Mouse (Mus musculus) CD4-positive helper T cell, adult 2 months (primary cell): Measurements from ENCODE around the gene Plcg1.

Experiments
- DNase-seq: peaks from one replicate; pipeline ENCODE4 v3.0.0-alpha.2; 2012; ENCODE audit warnings: low read depth, missing footprints, low spot score

Plcg1 gene

DNA sequence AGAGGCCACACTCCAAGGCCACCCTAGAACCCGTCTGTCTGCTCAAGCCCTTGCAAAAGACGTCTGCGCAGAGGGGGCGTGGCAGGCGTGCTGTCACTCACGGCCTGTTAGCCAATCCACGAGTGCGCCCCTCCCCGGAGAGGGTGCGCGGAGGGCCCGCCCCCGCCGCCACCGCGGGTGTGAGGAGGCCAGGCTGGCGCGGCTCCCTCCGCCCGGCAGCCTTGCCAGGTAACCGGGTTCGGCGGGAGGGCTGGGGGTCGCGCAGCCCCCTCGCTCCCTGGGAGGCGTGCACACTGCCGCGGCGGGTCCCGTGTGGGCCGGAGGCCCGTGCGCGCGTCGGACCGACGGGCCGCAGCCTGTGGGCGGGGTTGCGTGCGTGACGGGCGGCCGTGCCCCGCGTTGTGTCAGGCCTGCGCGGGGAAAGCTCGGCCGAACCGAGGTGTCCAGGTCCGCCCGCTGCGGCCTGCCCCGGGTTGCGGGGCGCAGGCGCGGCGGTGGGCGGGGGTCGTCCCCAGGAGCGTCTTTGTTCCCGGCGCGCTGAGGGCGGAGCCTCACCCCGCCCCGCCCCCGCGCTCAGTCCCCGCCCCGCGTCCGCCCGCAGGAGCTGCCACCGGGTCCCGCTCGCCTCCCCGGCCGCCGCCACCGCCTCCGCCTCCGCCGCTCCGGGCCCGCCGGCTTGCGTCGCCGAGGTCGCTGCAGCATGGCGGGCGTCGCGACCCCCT, at the start of gene Plcg1:
Gene Plcg1 (plus strand): TSS at position 184 of the 722 bp plus-strand sequence.
- DNase-seq: peak; percentile 95

DNA sequence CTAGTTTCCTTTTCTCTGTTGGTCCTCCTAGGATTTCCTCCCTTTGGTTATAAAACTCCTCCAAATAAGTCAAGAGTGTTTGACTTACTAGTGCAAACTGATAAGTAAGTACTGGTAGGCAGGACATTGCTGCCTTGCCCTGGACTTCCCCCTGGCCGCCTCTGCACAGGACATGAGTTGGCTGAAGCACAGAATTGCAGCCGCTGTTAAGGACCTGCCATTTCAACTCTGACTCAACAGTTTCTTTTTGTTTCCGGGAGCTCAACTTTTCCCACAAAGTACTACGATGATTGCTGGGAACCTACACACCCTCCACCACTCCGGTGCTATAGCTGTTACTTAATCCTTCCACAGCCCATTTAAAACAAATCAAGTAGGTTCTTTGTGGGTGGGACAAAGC, 30.8 kb upstream of the Plcg1 start:
- DNase-seq: no peak

DNA sequence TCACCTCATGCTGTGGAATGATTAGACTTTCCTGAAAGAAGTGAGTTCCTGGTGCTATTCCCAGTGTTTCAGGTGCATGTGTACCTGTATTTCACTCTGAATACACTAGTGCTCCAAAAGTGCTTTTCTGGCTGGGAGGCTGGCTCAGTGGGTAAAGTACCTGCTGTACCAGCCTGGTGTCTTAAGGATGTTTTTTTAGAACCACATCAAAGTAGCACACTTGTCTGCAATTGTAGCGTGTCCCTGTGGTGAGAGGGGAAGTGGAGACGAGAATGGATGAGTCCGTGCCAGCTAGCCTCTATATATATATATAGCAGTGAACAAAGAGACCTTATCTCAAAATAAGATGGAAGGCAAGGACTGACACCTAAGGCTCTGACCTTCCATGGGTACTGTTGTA, 29.5 kb upstream of the Plcg1 start:
- peak; percentile 61 for DNase-seq

DNA sequence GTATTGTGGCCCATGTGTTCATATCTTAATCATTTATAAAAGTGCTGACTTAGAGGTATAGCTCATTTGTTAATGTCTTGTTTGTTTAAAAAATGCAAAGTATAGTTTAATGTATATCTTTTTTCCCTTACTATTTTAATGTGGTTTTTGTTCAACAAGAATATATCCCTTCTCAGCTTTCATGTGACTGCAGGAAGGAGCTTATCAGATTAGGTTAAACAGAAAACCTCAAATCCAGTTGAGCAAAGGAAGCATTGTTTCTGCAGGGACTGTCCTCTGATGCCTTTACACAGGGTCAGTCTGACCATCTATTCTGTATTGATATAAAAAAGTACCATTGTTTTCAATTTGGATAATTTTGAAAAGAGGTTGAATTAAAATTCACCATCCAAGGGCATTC, 28.3 kb upstream of the Plcg1 start:
- DNase-seq: no peak

DNA sequence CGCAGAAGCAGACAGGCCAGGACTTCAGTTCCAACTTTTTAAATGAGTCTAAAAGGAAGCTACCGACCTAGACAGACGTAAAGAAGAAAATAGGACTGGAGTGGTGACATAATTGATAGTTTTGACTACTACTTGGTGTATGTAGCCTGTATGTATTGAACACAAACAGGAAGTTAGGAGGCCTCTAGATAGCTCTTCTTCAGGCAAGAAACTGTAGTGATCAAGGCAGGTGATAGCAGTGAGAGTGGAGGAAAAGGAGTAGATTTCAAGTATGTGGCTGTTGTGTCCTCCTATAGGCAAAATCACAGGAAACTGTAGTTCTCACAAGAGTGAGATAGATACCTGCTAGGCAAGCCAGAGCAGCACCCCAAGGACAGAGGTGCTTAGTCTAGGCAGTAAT, 23.4 kb upstream of the Plcg1 start:
- no peak for DNase-seq

DNA sequence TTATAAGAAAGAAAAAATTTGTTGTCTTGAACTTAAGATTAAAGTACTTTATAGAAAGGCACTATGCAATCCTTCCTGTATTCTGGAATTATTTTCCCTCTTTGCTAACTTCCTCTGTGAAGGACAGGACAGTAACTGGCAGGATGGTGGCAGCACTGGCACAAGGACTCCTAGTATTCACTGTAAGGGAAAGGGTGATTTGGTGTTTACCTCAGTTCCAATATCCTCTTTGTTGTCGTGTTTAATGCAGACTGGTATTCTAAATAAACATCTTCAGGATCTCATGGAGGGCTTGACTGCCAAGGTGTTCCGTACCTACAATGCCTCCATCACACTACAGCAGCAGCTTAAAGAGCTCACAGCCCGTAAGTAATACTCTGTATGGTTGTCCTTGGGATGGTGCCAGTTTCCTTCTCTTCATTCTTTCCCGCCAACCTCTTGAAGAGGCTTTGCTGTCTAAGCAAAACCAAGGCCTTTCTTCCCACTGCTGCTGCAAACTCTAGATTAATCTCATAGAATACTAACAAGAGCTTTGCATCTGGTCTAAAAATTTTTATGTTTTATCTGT, 15.6 kb upstream of the Plcg1 start:
- DNase-seq: no peak

DNA sequence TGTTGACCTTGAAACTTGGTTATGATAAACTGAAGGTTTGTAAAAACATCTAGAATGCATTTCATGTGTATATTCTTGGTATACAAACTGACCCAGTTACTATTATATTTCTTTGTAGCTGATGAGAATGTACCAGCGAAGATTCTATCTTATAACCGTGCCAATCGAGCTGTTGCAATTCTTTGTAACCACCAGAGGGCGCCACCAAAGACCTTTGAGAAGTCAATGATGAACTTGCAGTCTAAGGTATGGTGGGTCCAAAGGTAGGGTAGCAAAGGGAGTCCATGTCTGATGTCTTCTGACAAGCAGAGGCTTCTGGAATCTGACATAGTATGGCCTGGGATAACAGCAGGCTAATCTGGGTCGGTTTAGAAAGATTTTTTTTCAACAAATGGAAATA, 13.8 kb upstream of the Plcg1 start:
- DNase-seq: peak; percentile 69

DNA sequence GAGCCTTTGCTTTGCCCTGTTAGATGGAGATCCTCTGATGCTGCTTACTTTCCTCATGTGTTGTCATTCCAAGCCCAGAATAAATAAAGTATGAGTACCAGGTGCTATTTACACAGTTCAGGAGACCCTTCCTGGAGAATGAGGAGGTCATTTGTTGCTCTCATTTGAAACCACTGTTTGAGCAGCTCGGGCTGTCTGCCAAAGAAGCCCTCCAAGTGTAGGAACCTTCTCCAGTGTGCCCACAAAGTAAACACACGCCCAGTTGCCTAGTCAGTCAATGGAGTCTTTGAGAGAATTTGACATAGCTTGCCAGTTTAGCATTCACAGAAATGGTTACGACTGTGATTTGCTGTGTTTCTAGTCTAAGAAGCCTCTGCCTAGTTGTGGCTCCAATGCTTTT, 12.3 kb upstream of the Plcg1 start:
- no peak for DNase-seq

DNA sequence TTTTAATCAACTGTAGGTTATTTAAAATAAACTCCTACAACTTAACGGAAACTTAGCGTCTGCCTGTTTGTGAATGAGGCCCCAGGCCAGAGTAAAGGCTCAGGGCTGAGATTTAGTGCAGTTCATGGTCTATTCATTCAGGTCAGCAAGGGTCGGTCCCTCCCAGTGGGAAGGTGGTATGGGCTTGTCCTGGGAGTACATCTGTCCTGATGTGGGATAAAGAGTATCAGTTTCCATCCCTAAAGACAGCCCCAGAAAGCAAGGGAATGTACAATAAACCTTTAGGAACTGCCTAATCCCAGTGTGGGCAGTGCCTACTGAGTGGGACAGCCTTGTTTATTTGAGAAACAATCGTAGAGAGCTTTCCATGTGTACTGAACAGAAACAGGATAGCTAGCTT, 8.4 kb upstream of the Plcg1 start:
- no peak for DNase-seq

DNA sequence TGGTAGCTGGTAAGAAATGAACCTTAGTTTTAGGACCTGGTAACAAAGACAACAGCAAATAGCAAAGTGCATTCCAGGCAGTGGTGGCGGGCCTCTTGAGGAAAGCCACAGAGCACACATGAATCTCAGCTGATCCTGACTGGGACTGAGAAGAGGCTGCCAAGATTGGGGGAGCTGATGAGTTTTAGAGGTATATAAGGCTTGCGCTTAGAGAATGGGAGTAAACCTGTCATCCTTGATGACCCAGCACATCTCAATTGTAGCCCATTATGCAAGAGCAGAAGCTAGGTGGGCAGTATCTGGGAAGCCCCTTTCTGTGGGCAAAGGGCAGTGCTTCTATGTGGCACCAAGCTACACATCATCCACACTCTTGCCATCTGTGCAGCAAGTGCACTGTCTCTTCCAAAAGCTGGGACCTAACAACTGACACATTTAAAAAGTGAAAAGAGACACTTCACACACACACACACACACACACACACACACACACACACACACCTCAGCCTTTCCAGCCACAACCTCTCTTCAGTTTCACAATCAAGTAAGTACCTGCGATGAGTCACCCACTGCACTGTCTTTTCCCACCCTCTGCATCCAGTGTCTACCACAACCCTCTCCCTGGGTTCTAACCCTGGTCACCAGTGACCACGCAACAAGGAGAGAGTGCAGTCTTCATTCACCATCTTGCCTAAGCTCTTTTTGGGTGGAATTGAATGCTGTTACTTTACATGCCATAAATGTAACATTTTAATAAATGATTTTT, 7.3 kb upstream of the Plcg1 start:
- no peak for DNase-seq

DNA sequence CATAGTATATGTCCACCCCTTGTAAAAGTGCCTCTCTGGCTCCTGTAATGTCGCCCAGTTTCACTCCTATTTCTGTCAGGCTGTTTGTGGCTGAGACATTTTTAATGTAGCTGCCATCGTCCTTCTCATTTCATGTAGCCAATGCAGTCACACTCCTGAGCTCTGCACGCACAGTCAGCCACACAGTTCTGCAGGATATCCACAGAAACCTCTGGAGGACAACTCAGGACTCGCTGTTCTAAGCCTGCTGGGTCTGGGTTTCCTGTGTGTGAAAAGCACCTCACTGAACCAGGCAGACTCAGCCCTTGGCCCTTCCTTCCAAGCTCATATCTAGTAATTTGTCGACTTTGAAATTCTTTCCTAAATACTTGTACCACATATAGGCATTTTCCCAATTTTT, 6.6 kb upstream of the Plcg1 start:
- no peak for DNase-seq

DNA sequence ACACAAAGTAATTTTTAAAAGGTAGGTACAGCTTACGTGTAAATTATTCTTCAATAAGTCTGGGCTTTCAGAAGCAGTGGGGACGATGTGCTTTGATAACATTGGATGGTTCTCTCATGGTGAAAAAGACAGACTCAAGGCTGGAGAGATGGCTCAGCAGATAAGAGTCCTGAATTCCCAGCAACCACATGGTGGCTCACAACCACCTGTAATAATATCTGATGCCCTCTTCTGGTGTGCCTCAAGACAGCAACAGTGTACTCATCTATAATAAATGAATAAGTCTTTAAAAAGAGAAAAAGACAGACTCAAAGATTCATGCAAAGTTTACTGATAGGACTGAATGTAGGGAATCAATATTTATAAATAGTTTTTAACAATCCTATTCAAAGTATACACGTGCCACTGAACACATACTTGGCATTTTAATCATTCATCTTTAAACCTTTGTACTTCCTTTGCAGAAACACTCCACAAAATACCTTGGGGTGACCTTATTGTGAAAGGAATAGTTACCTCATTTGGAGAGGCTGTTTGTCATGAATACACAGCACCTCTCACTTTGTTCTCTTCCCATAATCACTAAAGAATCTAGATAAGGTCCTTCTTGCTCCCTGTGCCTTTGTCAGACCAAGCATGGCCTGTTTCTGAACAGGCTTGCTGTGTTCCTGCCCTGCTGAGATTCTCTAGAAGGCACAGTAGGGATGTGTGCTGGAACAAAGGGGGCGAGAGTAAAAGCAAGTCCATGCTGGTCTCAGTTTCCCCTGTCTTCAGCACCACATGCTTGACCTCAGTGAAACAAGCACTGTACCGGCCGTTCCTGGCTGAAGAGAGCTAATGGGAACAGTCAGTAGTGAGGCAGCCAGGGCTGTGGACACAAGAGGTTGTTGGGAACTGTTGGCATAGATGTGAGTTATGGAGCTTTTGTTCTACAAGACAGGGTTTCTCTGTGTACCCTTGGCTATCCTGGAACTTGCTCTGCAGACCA, 4.9 kb upstream of the Plcg1 start:
- no peak for DNase-seq

DNA sequence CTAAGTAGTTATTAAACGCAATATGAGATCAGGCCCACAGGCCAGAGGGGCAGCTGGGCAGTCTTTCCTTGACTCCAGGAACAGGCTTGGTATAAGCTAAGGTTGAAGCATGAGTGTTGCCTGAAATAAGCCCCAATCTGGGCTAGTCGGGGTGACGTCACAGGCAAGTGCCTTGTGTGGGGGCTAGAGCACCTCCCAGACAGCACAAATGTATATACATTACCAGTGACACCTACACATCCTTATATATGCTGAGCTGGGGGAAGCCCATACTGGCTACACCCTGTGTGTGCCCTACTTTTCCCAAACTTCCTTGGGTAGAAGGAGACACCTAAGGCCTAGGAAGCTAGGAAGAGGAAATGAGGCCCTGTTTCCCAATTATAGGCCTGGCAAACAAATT, 2.1 kb upstream of the Plcg1 start:
- no peak for DNase-seq

DNA sequence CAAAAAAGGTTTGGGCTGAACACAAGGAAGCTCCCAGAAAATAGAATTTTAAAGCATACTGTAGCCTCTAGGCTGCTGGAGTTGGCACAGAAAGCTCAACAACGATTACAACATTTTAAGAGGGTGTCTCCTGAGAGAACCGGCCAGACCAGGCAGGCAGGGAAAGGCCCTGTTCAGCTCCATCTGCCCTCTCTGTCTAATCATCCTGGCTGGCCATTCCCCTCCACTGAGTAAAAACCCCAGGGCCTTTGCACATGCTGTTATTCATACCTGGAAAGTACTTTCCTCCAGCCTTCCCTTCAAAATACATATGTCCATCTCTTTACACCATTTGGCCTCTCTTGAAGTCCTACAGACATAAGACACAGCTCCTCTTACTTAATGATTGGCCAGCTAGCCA, 1.7 kb upstream of the Plcg1 start:
- DNase-seq: no peak

DNA sequence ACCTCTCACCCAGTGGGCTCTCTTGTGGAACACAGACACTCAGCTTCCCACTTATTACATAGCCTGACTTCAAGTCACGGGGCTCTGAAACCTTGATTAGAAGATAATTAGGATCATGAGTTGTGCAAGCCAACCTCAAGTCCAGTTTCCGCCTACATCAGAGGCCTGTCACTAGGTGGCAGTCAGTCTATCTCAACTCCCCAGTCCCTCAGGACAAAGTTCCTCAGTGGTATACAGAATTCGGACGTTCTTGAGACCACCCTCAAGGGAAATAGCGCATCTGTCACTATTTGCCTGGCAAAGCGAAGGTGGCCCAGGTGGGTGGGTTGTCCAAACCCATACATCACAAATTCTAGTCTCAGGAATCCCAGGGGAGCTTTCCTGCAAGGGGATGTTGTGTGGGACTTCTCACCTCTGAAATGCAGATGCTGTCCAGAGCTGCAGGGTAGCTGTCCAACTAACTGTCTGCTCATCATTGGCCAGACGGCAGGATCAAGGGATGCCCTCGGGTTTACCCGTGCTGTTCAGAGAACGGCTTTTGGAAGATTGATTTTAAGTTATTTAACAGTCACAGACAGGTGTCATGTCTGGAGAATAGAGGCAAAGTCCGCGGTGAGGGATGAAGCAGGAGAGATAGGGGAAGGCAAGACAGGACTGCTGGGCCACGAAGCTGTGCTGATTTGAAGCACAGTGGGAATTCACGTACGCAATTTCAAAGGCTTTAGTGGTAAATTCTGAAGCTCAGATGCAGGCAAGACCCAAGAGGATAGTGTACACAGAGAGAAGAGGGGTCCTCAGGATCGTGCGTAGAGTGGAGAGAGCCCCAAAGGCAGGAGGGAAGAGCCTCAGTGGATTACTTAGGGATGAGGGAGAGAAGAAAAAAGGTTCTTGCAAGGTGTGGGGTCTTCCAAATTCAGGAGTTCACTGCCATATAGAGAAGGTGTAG, 976 bp upstream of the Plcg1 start:
- DNase-seq: peak; percentile 60

DNA sequence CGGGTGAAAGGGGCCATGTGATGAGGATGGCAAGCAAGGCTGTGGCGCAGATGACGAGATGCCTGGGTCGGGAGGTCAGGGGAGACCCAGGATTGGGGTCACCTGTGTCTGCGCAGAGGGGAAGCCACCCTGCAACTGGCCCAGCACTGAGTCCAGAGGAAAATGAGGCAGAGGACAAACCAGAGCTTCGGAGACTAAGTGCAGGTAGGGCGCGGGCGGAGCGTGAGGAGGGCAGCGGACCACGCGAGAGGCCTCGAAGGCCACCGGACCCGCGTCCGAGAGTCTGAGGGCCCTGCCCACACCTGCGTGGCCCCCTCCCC, 343 bp upstream of the Plcg1 start:
- DNase-seq: no peak

DNA sequence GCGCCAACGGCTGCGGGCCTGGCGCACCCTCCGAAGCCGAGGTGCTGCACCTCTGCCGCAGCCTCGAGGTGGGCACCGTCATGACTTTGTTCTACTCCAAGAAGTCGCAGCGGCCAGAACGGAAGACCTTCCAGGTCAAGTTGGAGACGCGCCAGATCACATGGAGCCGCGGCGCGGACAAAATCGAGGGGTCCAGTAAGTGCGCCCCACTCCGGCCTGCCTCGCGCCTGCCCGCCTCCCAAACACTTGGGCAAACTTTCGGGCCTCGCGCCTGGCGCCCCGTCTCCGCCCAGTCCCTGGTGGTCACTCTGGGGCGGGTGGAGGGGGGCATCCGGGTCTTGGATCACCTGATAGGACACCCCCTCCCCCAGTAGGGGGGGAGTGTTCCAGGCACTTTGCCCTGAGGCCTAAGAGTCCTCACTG, 750 bp downstream of the Plcg1 start:
- DNase-seq: no peak

DNA sequence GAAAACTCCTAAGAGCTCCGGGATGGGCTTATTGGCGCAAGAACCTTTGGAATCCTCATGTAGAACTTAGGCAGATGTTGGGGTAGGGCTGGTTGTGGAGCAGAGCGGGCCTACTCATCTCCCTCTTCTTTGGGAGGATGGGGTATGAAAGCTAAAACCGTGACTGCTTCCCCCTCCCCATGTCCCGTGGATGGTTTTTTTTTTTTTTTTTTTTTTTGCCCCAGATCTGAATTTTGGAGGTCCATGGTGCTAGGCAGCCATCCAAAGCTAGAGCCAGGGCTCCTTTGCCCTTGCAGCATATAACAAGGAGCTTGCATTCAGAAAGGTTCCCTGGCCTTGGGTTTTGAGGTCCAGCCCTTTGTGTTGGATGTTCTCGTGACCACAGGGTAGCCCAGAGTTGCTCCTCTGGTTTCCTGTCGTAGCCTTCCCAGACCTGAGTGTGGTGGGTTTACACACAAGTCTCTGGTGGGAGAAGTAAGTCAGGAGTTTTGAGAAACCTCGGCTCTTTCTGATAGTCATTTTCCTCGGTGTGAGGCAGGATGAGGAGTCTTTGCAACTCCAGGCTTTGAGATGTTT, 1.4 kb downstream of the Plcg1 start:
- peak; percentile 48 for DNase-seq

DNA sequence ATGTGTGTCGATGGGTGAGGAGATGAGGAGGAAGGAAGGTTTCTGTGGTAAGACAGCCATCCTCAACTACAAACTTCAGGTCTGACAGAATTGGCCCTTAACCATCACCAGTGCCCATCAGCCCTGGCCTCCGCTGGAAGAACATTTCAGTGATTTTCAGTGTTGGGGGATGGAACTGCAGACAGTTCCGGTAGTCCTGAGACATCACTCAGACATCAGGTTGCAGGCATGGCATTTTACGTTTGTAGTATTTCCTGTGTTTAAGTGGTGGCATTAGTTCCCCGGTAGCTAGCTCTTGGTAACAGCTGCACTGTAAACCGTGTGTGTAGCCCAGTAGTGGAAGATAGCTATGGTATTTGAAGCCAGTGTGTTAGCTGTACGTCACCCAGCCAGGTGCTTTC, 2.0 kb downstream of the Plcg1 start:
- peak; percentile 81 for DNase-seq

DNA sequence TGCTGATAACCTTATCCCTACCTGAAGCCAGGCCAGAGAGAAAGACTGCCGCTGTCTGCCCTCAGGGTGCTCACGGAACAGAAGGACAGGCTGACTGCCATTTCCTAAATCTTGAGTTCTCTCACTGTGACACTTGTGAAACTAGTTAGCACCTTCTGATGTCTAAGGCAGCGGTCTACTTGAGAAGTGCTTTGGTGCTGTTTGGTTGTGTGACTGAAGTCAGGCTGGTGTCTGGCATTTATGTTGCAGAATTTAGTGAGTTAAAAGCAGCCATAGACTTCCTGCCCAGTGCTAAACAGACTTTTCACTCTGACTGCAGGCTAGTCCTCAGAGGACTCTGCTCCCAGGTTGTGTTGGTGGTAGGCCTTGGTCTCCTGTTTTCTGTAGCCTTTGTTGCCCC, 3.2 kb downstream of the Plcg1 start:
- peak; percentile 80 for DNase-seq
